Mouse (Mus musculus) gastrocnemius, postnatal 4 days (tissue): ENCODE measurements at regions not wholly inside any gene's neighbourhood (a gene's known extent, or its start where the extent isn't known, plus 50 kb on each side); places are given as distances from the start of the nearest gene placed in this dataset. TPM values are rescaled to one million over a fixed set of nuclear protein-coding genes. Genes with fewer than 3 reads are reported as not detected.
A peak's percentile ranks its signal among the peaks of the same experiment; 100 is the strongest.

Source experiments
- DNase-seq, 2 experiments: peaks; one replicate each; pipeline ENCODE4 v3.0.0; 2021 to 2022; ENCODE audit warnings: low spot score in 2 of 2, mixed read lengths in 2 of 2
- microRNA-seq: library from miRNA; unstranded; fragments of <30 nt; microRNA quantifications from one replicate; pipeline ENCODE4 v1.2.0, GENCODE M21; 2021

GRCm38 (mm10) chrX:12839406-12840159, 77.7 kb upstream of the Med14 start:
- DNase-seq = peak in 1 of 2 experiments; percentile 10

DNA sequence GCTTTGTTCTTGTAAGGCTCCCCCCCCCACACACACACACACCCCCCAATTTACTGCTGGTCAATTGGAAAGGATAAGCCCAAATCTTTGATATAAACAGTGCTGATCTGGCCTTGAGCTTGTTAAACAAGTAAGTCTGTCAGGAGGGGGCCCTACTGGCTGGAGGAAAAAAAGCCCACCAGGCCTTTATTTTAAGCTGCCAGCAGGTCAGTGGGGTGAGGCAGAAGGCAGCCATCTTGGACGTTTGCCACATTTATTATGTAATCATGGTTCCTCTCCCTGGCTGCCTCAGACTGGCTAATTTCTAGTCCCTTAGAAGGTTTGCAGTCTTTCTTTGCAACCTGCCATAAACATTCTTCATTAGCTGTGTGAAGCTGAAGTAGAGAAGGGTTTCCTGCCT, 75.9 kb upstream of the Med14 start:
- DNase-seq = no peak

DNA sequence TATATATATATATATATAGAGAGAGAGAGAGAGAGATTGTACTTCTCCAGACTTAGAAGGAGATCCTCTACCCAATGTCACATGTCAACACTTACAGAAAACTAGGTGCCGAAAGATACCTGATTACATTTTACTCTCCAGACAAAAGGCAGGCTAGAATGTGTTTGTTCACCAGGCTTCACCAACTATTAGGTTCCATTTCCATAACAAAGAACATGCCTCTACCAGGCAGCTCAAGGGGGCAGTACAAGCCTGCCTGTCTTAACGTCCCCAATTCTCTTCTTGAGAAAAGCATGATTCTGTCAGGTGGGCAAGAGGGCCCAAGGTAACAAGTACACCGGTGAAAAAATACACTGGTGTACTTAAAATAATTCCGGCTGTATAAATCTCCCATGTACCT, 72.8 kb upstream of the Med14 start:
- no peak for DNase-seq

GRCm38 (mm10) chrX:12832709-12833108, 70.8 kb upstream of the Med14 start:
- DNase-seq = no peak

- no peak for DNase-seq
These were observed 67.3 kb upstream of the Med14 start for GRCm38 (mm10) chrX:12829165-12829564.

- no peak for DNase-seq
These were observed 65.5 kb upstream of the Med14 start for GRCm38 (mm10) chrX:12827299-12827872.

GRCm38 (mm10) chrX:12826646-12827045, 64.8 kb upstream of the Med14 start:
- DNase-seq = no peak

GRCm38 (mm10) chrX:12825262-12825661, 63.4 kb upstream of the Med14 start:
- no peak for DNase-seq

DNA sequence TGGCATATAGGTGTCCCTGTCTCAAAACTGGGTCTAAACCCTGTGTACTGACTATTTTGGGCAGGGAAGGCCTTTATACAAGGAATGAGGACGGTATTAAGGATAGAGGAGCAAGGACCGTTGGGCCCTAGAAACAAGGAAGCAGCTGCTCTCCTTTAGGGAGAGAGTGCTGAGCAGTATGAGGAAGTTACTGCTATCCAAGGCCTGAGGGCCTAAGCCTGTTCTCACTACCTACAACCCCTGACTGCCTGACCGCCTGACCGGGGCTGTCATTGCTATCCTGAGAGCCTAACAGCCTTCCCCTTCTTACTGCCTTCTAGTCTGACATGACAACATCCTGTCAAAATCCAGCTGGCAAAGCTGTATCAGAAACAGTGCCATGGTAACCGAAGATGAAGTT, 62.6 kb upstream of the Med14 start:
- DNase-seq = no peak

DNA sequence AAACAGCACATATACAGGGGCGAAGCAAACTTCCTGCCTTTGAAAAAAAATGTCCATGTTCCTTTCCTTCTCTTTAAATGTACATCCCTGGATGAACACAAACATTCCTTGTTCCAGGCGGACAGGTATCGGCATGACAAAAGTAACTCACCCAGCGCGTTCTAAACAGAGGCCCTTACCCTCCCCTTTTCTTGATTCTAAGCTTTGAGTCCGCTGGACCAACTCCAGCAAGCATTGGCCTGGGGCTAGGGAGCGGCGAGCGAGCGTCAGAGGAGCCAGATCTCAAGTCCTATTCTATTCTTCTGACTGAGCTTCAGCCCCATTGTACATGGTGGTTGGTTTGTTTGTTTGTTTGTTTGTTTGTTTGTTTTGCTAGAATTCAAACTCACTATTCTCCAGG, 60.9 kb upstream of the Med14 start:
- DNase-seq = peak in 1 of 2 experiments; percentile 11

DNA sequence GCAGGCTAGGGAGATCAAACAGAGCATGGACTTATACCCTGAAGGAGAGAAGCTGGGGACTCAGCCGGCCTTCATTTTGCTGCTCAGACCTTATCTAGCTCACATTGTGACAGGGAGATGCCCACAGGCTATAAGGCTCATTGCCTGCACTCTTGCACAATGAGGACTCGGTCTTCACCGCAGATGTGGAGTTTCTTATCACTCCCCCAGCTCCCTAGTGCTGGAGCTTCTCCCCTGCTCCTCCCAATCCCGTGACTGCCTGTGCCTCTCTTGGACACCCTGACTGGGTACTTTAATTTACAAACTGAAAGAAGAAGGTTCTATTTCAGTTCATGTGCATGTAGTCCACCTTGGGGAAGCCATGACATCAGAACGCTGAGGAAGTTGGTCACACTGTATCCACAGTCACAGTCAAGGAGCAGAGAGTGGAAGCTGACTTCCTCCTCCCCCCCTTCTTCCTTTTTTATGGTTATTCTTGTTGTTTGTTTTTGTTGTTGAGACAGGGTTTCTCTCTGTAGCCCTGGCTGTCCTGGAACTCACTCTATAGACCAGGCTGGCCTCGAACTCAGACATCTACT, 51.3 kb upstream of the Med14 start:
- no peak for DNase-seq

Small RNAs in the stretch of these regions (microRNA-seq; reads per million reads assigned to microRNA genes)
- gene Gm25063 = not detected
